Mouse (Mus musculus) embryonic facial prominence, embryonic 10.5 days (tissue): ENCODE measurements around the gene Tm9sf4. TPM values are rescaled to one million over a fixed set of nuclear protein-coding genes. Genes with fewer than 3 reads are reported as not detected.

Experiments used
- DNase-seq: peaks from one replicate; pipeline ENCODE4 v3.0.0-alpha.2; 2017; ENCODE audit warnings: low spot score
- H3K27ac ChIP-seq: fragments of 300-500 bp; sonication (generic); replicated peaks from 2 replicates; pipeline ENCODE4 v1.5.1; 2016; ENCODE audit warnings: mild to moderate bottlenecking
- H3K27me3 ChIP-seq: fragments of 300-500 bp; sonication (generic); replicated peaks from 2 replicates; pipeline ENCODE4 v1.6.1; 2016; ENCODE audit warnings: low read depth, mild to moderate bottlenecking; ENCODE audit not compliant: poor library complexity, severe bottlenecking
- H3K36me3 ChIP-seq: fragments of 300-500 bp; sonication (generic); replicated peaks from 2 replicates; pipeline ENCODE4 v1.6.1; 2016; ENCODE audit warnings: mild to moderate bottlenecking, moderate library complexity
- H3K4me1 ChIP-seq: fragments of 300-500 bp; sonication (generic); 2 replicates; pipeline ENCODE4 v1.6.1; 2016
- H3K4me3 ChIP-seq: fragments of 300-500 bp; sonication (generic); 2 replicates; pipeline ENCODE4 v1.5.1; 2016; ENCODE audit warnings: mild to moderate bottlenecking, moderate library complexity
- H3K9me3 ChIP-seq: fragments of 300-500 bp; sonication (generic); 2 replicates; pipeline ENCODE4 v1.6.1; 2016; ENCODE audit warnings: mild to moderate bottlenecking
- WGBS: fragments of 180-500 bp; shearing (Covaris S2); methylation state at CpG from one replicate; pipeline ENCODE4 v1.1.7; 2016; 5-methylcytosine and 5-hydroxymethylcytosine counted together
- polyA plus RNA-seq: library from polyadenylated mRNA; unstranded; fragments of >200 nt; fragmentation: Nextera tagmentation; extraction: Ambion mirVana; gene quantifications from 2 replicates; pipeline ENCODE4 v1.2.1, GENCODE M21; 2016

The Tm9sf4 gene
- polyA plus RNA-seq, 1 experiment from 2014 or later, result 73.0 TPM

GRCm38 (mm10) chr2:153242156-153242555, 81.1 kb downstream of the Tm9sf4 start:
- Histone ChIP-seq H3K9me3 (no peaks in the 10 kb centered on the region), H3K36me3 (peaks cover 49% of the 10 kb centered on the region), H3K27me3 (no peaks in the 10 kb centered on the region), H3K4me1 (peaks cover 41% of the 10 kb centered on the region), H3K4me3 (peak overlapping the region; percentile 93), H3K27ac (peak overlapping the region; percentile 98)
- WGBS, result 66% methylated on average over 6 of the region's 6 CpGs
- no peak for DNase-seq

GRCm38 (mm10) chr2:153249751-153250150, 88.6 kb downstream of the Tm9sf4 start:
- 91% methylated on average over 5 of the region's 5 CpGs for WGBS
- Histone ChIP-seq H3K4me3 (no peak overlapping the region), H3K9me3 (no peaks in the 10 kb centered on the region), H3K27me3 (no peaks in the 10 kb centered on the region), H3K4me1 (no peaks in the 10 kb centered on the region), H3K27ac (no peak overlapping the region), H3K36me3 (peaks cover 86% of the 10 kb centered on the region)
- no peak for DNase-seq

- peaks cover 62% of the 10 kb centered on the region for H3K36me3 ChIP-seq
Observed at GRCm38 (mm10) chr2:153256604-153257003, 95.5 kb downstream of the Tm9sf4 start.

GRCm38 (mm10) chr2:153259030-153259863, 98.1 kb downstream of the Tm9sf4 start:
- H3K36me3 ChIP-seq, result peaks cover 64% of the 10 kb centered on the region
- WGBS, result 89% methylated on average over 12 of the region's 12 CpGs
- DNase-seq, result no peak

More at GRCm38 (mm10) chr2:153256604-153257003, 95.5 kb downstream of the Tm9sf4 start:
- 81% methylated on average over 2 of the region's 2 CpGs for WGBS
- Histone ChIP-seq H3K4me3 (no peak overlapping the region), H3K4me1 (no peaks in the 10 kb centered on the region), H3K27ac (no peak overlapping the region), H3K27me3 (no peaks in the 10 kb centered on the region), H3K9me3 (no peaks in the 10 kb centered on the region)
- no peak for DNase-seq

More at GRCm38 (mm10) chr2:153259030-153259863, 98.1 kb downstream of the Tm9sf4 start:
- Histone ChIP-seq H3K27me3 (no peaks in the 10 kb centered on the region), H3K4me1 (no peaks in the 10 kb centered on the region), H3K27ac (no peak overlapping the region), H3K4me3 (no peak overlapping the region), H3K9me3 (no peaks in the 10 kb centered on the region)

Other genes starting within 250 kb of the Tm9sf4 start
- gene Mylk2, start 250.0 kb upstream of the Tm9sf4 start, polyA plus RNA-seq, result 0.05 TPM in 1 of 2 replicates, not detected in the other
- gene Foxs1, start 228.1 kb upstream of the Tm9sf4 start, polyA plus RNA-seq, result 0.45 and 0.72 TPM in 2 replicates
- 0.34 and 0.95 TPM in 2 replicates for gene Dusp15, start 209.6 kb upstream of the Tm9sf4 start, polyA plus RNA-seq
- gene Ttll9, start 198.8 kb upstream of the Tm9sf4 start, polyA plus RNA-seq, result 1.3 and 1.8 TPM in 2 replicates
- 92.1 and 92.2 TPM in 2 replicates for gene Pdrg1, start 145.9 kb upstream of the Tm9sf4 start, polyA plus RNA-seq
- 0.36 and 0.38 TPM in 2 replicates for gene Xkr7, start 129.5 kb upstream of the Tm9sf4 start, polyA plus RNA-seq
- 1.2 TPM in 2 replicates for gene Ccm2l, start 95.3 kb upstream of the Tm9sf4 start, polyA plus RNA-seq
- 1.3 and 1.4 TPM in 2 replicates for gene Hck, start 52.8 kb upstream of the Tm9sf4 start, polyA plus RNA-seq
- gene Tspyl3, start 64.1 kb downstream of the Tm9sf4 start, polyA plus RNA-seq, result 8.3 and 10.1 TPM in 2 replicates
- 25.6 and 28.1 TPM in 2 replicates for gene Plagl2, start 80.1 kb downstream of the Tm9sf4 start, polyA plus RNA-seq
- 4.7 and 5.6 TPM in 2 replicates for gene Pofut1, start 80.2 kb downstream of the Tm9sf4 start, polyA plus RNA-seq
- gene Kif3b, start 130.1 kb downstream of the Tm9sf4 start, polyA plus RNA-seq, result 6.2 and 6.4 TPM in 2 replicates
- gene Asxl1, start 184.5 kb downstream of the Tm9sf4 start, polyA plus RNA-seq, result 14.2 and 14.4 TPM in 2 replicates